Mouse (Mus musculus) lung, adult 2 months (tissue): ENCODE measurements around the gene Armh3.

Experiments used
- CTCF ChIP-seq: fragments of 200-500 bp; IDR thresholded peaks from 2 replicates; pipeline ENCODE4 v1.5.1; 2011; ENCODE audit warnings: mild to moderate bottlenecking, low read length, control low read depth; ENCODE audit not compliant: insufficient read depth
- POLR2A ChIP-seq: fragments of 200-500 bp; IDR thresholded peaks from 2 replicates; pipeline ENCODE4 v1.6.1; 2011; ENCODE audit warnings: low read depth, mild to moderate bottlenecking, control low read depth, low read length, borderline replicate concordance; ENCODE audit errors: extremely low read depth

DNA sequence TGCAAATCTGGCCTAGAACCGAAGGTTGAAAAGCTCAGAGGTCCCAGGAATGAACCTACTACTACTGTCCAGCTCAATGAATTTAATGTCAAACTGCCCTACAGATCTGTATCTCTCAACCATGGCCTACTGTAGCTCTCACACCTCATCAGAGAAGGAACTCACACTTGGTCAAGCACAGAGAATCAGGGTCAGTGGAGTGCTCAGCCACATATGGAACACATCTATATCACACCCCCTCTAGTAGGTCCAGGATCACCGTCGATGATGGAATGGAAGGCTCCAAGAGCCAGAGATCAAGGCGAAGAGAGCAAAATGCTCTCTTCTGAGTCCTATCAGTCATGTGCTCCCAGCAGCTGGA is 150.6 kb downstream of the Armh3 start:
- TF ChIP-seq CTCF (no peak), POLR2A (no peak)
